Mouse (Mus musculus): ENCODE measurements around the gene Tmbim6. TPM values are rescaled to one million over a fixed set of nuclear protein-coding genes. Genes with fewer than 3 reads are reported as not detected.

The Tmbim6 gene
- polyA plus RNA-seq, 1 experiment from 2014 or later: 438 TPM

- no peaks in the 10 kb centered on the region for H3K36me3 ChIP-seq (ENCODE audit: control insufficient read depth, insufficient read depth, low read length)
- H3K4me2 ChIP-seq (ENCODE audit: low read depth, low read length): no peak overlapping the region
- WGBS: 73% methylated on average over 9 of the region's 9 CpGs
- no peak overlapping the region for H3K27ac ChIP-seq (ENCODE audit: low read length)
- H3K4me1 ChIP-seq (ENCODE audit: control insufficient read depth, insufficient read depth, low read length): peaks cover 5% of the 10 kb centered on the region; the same call in 1 of the 2 replicates
- H3K27me3 ChIP-seq (ENCODE audit: control insufficient read depth, insufficient read depth, low read length): no peaks in the 10 kb centered on the region
- no peak overlapping the region for H3K4me3 ChIP-seq (replicated peaks; ENCODE audit: low read length)
- no peaks in the 10 kb centered on the region for H3K9me3 ChIP-seq (replicated peaks; ENCODE audit: control insufficient read depth, low read length)
- ATAC-seq (ENCODE audit: insufficient read depth, low FRiP score): no peak
- H3K9ac ChIP-seq (ENCODE audit: low read length): no peak overlapping the region
Measured at GRCm38 (mm10) chr15:99358952-99359351, 33.7 kb upstream of the Tmbim6 start.

- Histone ChIP-seq H3K9me3 (replicated peaks; ENCODE audit: control insufficient read depth, low read length) (no peaks in the 10 kb centered on the region), H3K4me3 (replicated peaks; ENCODE audit: low read length) (no peak overlapping the region), H3K4me2 (ENCODE audit: low read depth, low read length) (no peak overlapping the region), H3K27me3 (ENCODE audit: control insufficient read depth, insufficient read depth, low read length) (no peaks in the 10 kb centered on the region), H3K27ac (ENCODE audit: low read length) (no peak overlapping the region), H3K4me1 (ENCODE audit: control insufficient read depth, insufficient read depth, low read length) (peaks cover 10% of the 10 kb centered on the region), H3K36me3 (ENCODE audit: control insufficient read depth, insufficient read depth, low read length) (no peaks in the 10 kb centered on the region), H3K9ac (ENCODE audit: low read length) (no peak overlapping the region)
- WGBS: 68% methylated on average over 7 of the region's 7 CpGs
- no peak for ATAC-seq (ENCODE audit: insufficient read depth, low FRiP score)
Measured at GRCm38 (mm10) chr15:99364022-99364530, 28.6 kb upstream of the Tmbim6 start.

GRCm38 (mm10) chr15:99364921-99365320, 27.8 kb upstream of the Tmbim6 start:
- H3K9ac ChIP-seq (ENCODE audit: low read length): no peak overlapping the region
- no peak overlapping the region for H3K4me3 ChIP-seq (replicated peaks; ENCODE audit: low read length)
- H3K27me3 ChIP-seq (ENCODE audit: control insufficient read depth, insufficient read depth, low read length): no peaks in the 10 kb centered on the region
- H3K36me3 ChIP-seq (ENCODE audit: control insufficient read depth, insufficient read depth, low read length): no peaks in the 10 kb centered on the region
- 67% methylated on average over 8 of the region's 8 CpGs for WGBS
- H3K27ac ChIP-seq (ENCODE audit: low read length): no peak overlapping the region
- H3K4me2 ChIP-seq (ENCODE audit: low read depth, low read length): no peak overlapping the region
- no peaks in the 10 kb centered on the region for H3K9me3 ChIP-seq (replicated peaks; ENCODE audit: control insufficient read depth, low read length)
- no peak for ATAC-seq (ENCODE audit: insufficient read depth, low FRiP score)
- H3K4me1 ChIP-seq (ENCODE audit: control insufficient read depth, insufficient read depth, low read length): peaks cover 15% of the 10 kb centered on the region

- no peaks in the 10 kb centered on the region for H3K36me3 ChIP-seq (ENCODE audit: control insufficient read depth, insufficient read depth, low read length)
- H3K4me2 ChIP-seq (ENCODE audit: low read depth, low read length): peak overlapping the region; percentile 78
- H3K9me3 ChIP-seq (replicated peaks; ENCODE audit: control insufficient read depth, low read length): no peaks in the 10 kb centered on the region
- peak overlapping the region; percentile 55 for H3K9ac ChIP-seq (ENCODE audit: low read length)
- peaks cover 3% of the 10 kb centered on the region; the same call in 1 of the 2 replicates for H3K27me3 ChIP-seq (ENCODE audit: control insufficient read depth, insufficient read depth, low read length)
- no peak overlapping the region for H3K27ac ChIP-seq (ENCODE audit: low read length)
- H3K4me3 ChIP-seq (replicated peaks; ENCODE audit: low read length): peak overlapping the region; percentile 84
- ATAC-seq (ENCODE audit: insufficient read depth, low FRiP score): no peak
- WGBS: 27% methylated on average over 4 of the region's 4 CpGs
- H3K4me1 ChIP-seq (ENCODE audit: control insufficient read depth, insufficient read depth, low read length): peaks cover 15% of the 10 kb centered on the region
Measured at GRCm38 (mm10) chr15:99368583-99369266, 24.0 kb upstream of the Tmbim6 start.

- Histone ChIP-seq H3K9ac (ENCODE audit: low read length) (peak overlapping the region; percentile 91), H3K4me2 (ENCODE audit: low read depth, low read length) (peak overlapping the region; percentile 78), H3K27ac (ENCODE audit: low read length) (peak overlapping the region; percentile 92), H3K4me1 (ENCODE audit: control insufficient read depth, insufficient read depth, low read length) (peaks cover 15% of the 10 kb centered on the region), H3K27me3 (ENCODE audit: control insufficient read depth, insufficient read depth, low read length) (peaks cover 3% of the 10 kb centered on the region; the same call in 1 of the 2 replicates), H3K9me3 (replicated peaks; ENCODE audit: control insufficient read depth, low read length) (no peaks in the 10 kb centered on the region), H3K36me3 (ENCODE audit: control insufficient read depth, insufficient read depth, low read length) (no peaks in the 10 kb centered on the region), H3K4me3 (replicated peaks; ENCODE audit: low read length) (peak overlapping the region; percentile 84)
- no peak; the same call in 1 of the 2 replicates for ATAC-seq (ENCODE audit: insufficient read depth, low FRiP score)
- 2% methylated on average over 26 of the region's 39 CpGs for WGBS
Measured at GRCm38 (mm10) chr15:99369391-99370171, 23.1 kb upstream of the Tmbim6 start.

GRCm38 (mm10) chr15:99370259-99370691, 22.4 kb upstream of the Tmbim6 start, which contains the start of gene Fmnl3:
Gene Fmnl3, minus strand, starts transcription at chr15:99370482.
- peak within 1 kb of the TSS; percentile 92 for H3K27ac ChIP-seq (ENCODE audit: low read length)
- H3K9me3 ChIP-seq (replicated peaks; ENCODE audit: control insufficient read depth, low read length): no peaks in the 10 kb centered on the region
- peak within 1 kb of the TSS; percentile 91 for H3K9ac ChIP-seq (ENCODE audit: low read length)
- H3K4me3 ChIP-seq (replicated peaks; ENCODE audit: low read length): peak within 1 kb of the TSS; percentile 84
- H3K4me1 ChIP-seq (ENCODE audit: control insufficient read depth, insufficient read depth, low read length): peaks cover 15% of the 10 kb centered on the region
- H3K36me3 ChIP-seq (ENCODE audit: control insufficient read depth, insufficient read depth, low read length): no peaks in the 10 kb centered on the region
- H3K27me3 ChIP-seq (ENCODE audit: control insufficient read depth, insufficient read depth, low read length): peaks cover 3% of the 10 kb centered on the region; the same call in 1 of the 2 replicates
- under 1% methylated on average over 48 of the region's 48 CpGs for WGBS
- peak; percentile 96 for ATAC-seq (ENCODE audit: insufficient read depth, low FRiP score)
- peak within 1 kb of the TSS; percentile 78 for H3K4me2 ChIP-seq (ENCODE audit: low read depth, low read length)

- no peak overlapping the region for H3K9ac ChIP-seq (ENCODE audit: low read length)
Measured at GRCm38 (mm10) chr15:99371526-99372340, 20.9 kb upstream of the Tmbim6 start.

GRCm38 (mm10) chr15:99372761-99373160, 19.9 kb upstream of the Tmbim6 start:
- Histone ChIP-seq H3K4me3 (replicated peaks; ENCODE audit: low read length) (no peak overlapping the region), H3K27ac (ENCODE audit: low read length) (no peak overlapping the region), H3K9me3 (replicated peaks; ENCODE audit: control insufficient read depth, low read length) (no peaks in the 10 kb centered on the region), H3K36me3 (ENCODE audit: control insufficient read depth, insufficient read depth, low read length) (no peaks in the 10 kb centered on the region), H3K9ac (ENCODE audit: low read length) (no peak overlapping the region), H3K27me3 (ENCODE audit: control insufficient read depth, insufficient read depth, low read length) (peaks cover 3% of the 10 kb centered on the region; the same call in 1 of the 2 replicates), H3K4me1 (ENCODE audit: control insufficient read depth, insufficient read depth, low read length) (peaks cover 15% of the 10 kb centered on the region), H3K4me2 (ENCODE audit: low read depth, low read length) (no peak overlapping the region)
- no peak for ATAC-seq (ENCODE audit: insufficient read depth, low FRiP score)
- 66% methylated on average over 9 of the region's 9 CpGs for WGBS

More at GRCm38 (mm10) chr15:99371526-99372340, 20.9 kb upstream of the Tmbim6 start:
- H3K4me2 ChIP-seq (ENCODE audit: low read depth, low read length): no peak overlapping the region
- H3K36me3 ChIP-seq (ENCODE audit: control insufficient read depth, insufficient read depth, low read length): no peaks in the 10 kb centered on the region
- no peak overlapping the region for H3K27ac ChIP-seq (ENCODE audit: low read length)
- H3K4me1 ChIP-seq (ENCODE audit: control insufficient read depth, insufficient read depth, low read length): peaks cover 15% of the 10 kb centered on the region
- H3K4me3 ChIP-seq (replicated peaks; ENCODE audit: low read length): no peak overlapping the region
- H3K9me3 ChIP-seq (replicated peaks; ENCODE audit: control insufficient read depth, low read length): no peaks in the 10 kb centered on the region
- peaks cover 3% of the 10 kb centered on the region; the same call in 1 of the 2 replicates for H3K27me3 ChIP-seq (ENCODE audit: control insufficient read depth, insufficient read depth, low read length)
- no peak for ATAC-seq (ENCODE audit: insufficient read depth, low FRiP score)
- WGBS: 86% methylated on average over 7 of the region's 7 CpGs

Data from stomach, embryonic 16.5 days (tissue).